Mouse (Mus musculus) heart, postnatal 25 days (tissue): ENCODE results near the gene Elavl4. TPM values are rescaled to one million over a fixed set of nuclear protein-coding genes. Genes with fewer than 3 reads are reported as not detected.

Experiments used
- DNase-seq: peaks from one replicate; pipeline ENCODE4 v3.0.0; 2022; ENCODE audit warnings: low spot score
- intact Hi-C: fragments of 180-260 bp; cut with DNase I; formaldehyde crosslinking; loops from one replicate; pipeline ENCODE4 v1.15.1; 2025
- total RNA-seq, 2 experiments: library from RNA; stranded (reverse); gene quantifications; 2 replicates each; pipeline ENCODE4 v1.2.3; 2021

Gene Elavl4
- total RNA-seq, 2 experiments from 2014 or later: 0.08 to 0.14 TPM

DNA sequence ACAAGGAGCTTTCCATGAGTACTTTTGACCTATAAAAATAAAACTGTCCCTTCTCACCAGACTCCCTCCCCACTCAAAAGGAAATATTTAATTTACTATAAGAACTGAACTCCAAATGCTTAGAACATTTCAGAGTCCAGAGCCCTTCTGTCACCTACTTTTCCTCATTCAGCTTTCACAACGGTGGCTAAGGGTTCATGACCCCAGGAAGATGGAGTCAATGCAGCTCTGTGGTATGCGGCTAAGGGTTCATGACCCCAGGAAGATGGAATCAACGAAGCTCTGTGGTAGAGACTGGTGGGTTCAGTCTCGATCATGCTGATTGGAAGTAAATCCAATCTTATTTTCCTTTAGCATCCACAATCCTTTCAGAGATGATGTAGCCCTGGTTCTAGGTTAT, 81.7 kb downstream of the Elavl4 start:
- no peak for DNase-seq

DNA sequence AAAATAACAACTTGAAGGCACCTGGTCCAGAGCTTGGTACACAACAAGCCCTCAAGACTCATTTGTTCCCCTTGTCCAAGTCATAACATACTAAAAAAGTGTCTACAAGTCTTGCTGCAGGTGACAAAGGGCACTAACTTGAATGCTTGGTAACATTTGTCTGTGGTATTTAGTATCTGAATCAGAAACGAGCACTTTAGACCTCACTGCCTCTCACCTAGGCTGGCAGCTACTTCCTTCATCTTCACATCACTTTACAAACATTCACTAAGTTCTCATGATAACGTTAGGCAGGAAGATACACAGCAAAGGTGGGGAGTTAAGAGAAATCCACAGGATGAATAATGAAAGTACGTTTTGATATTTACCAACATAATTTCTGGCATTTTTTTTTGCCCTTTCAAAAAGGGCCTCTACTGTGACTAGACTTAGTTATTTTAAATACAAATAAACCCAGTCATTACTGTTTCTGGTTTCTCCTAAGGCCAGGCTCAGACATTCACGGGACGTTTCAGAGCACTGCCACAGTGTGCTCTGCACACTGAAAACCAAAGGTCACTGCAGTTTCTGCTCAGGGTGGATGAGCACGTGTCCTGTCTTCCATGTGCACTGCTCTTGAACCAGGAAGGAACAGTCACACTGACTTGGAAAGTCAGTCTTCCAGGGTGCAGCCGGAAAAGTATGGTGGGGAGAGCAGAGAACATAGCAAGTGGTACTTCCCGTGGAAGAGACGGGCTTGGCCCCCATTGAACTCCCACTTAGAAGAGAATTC, 84.7 kb downstream of the Elavl4 start:
- no peak for DNase-seq
- intact Hi-C loops: no loop called here

More for the DNA sequence above, 81.7 kb downstream of the Elavl4 start:
- intact Hi-C loops: no loop called here

DNA sequence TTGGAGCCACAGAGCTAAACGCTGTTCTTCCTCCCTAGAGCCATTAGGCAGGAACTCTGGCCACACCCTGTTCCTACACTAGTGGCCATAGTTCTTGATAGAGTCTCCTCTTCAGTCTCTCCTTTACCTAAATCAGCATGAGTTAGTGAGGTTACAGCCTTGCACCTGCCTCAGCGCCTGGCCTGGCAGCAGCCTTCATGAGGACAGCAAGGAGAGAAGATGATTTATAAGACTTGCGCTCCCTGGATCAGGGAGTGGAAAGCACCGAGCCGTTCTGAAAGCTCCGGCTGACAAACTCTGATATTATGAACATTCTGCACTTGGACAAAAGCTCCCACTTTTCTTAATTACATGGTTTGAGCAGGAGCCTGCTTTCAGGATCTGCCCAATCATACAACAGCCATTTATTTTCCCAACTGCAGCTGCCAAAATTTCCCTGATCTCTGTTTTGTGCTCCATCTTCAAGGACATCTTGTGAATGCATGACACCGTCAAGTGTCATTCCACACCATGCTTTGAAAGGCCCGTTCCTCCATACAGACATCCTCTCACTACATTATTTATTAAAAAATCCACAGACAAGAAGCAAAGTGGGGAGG, 87.3 kb downstream of the Elavl4 start:
- intact Hi-C loops: no loop called here
- DNase-seq: no peak

DNA sequence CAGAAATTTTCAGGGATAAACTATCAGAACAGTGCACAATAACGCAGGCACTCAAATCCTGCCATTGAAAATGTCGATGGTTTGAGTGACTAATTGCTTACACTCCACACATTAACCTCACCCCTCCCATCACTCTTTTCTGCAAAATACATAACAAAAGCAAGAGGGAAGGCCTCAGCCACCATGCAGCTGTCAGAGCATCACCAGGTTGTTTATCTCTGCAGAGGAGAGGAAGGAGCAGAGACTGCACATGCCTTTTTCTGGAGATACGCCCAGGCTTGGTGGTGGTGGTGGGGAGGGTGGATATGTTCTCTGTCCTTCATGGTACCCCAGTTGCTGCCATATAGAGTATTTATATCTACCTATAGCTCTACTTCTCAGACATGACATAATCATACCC, 94.3 kb downstream of the Elavl4 start:
- no peak for DNase-seq
- intact Hi-C loops: no loop called here

DNA sequence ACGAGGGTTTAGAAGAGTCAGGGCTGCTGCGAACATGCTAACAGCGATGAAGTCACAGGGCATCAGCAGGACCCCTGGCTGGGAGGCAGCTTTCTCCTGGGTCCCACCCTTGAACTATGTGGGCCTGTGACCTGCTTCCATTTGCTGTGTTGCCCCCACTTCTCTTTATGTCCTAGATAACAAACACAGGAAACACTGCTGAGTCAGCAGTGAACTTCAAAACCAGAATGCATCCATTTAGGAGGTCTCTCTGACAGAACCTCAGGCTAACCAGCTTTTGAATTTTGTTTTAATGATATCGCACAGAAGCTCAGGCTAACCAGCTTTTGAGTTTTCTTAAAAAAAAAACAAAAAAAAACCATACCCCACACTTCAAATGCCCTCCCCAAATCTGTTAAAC, 96.1 kb downstream of the Elavl4 start:
- no peak for DNase-seq
- intact Hi-C loops: no loop called here

DNA sequence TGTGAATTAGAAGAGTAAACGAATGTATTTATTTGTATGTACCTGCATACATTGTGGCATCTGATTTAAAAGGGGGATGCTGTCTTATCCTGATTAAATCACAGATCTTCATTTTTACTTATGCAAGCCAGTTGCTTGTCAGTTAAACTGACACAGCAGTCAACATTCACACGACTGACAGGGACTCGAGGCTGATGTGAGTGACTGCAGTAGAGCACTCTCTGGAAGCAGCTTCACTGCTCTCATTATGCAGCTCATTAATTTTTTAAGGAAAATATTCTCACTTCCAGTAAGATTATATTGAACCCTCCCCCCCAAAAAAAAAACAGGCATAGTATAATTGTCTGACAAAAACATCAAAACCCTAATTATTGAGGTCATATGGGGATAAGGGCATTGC, 101.7 kb downstream of the Elavl4 start:
- DNase-seq: no peak

DNA sequence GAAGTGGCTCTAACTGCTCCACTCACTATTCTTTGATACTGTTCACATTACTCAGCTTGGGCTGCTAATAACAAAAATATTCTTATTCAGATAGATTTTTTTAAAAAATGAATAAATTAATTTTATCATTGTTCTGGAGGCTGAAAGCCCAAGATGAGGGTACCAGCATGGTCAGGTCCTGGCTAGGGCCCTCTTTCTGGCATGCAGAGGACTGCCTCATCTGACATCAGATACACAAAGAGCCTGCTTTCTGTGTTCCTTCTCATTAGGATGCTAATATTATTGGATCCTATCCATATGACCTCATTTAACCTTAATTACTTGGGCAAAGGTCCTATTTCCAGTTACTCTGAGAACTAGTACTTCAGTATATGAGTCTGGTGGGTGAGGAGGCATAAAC, 108.8 kb downstream of the Elavl4 start:
- intact Hi-C loops: no loop called here
- DNase-seq: no peak

More for the DNA sequence above, 101.7 kb downstream of the Elavl4 start:
- intact Hi-C loops: no loop called here

DNA sequence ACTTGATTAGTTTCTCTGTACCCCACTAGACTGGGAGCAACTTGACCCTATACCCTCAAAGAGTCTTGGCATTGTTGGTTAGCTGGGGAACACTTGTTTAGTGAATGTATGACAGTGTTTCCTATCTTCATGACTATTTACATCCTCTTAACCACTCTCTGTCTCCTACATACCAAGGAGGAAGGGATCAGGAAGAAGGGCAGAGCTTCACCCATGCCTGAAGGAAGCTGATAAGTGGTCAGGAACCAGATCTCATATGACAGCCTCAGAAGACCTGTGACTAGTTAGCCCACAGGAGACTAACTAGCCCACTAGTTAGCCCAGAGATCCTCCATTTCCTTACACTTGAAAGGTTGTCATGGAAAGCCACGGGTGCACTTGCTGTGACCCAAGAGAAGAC, 117.2 kb downstream of the Elavl4 start:
- no peak for DNase-seq
- intact Hi-C loops: no loop called here

DNA sequence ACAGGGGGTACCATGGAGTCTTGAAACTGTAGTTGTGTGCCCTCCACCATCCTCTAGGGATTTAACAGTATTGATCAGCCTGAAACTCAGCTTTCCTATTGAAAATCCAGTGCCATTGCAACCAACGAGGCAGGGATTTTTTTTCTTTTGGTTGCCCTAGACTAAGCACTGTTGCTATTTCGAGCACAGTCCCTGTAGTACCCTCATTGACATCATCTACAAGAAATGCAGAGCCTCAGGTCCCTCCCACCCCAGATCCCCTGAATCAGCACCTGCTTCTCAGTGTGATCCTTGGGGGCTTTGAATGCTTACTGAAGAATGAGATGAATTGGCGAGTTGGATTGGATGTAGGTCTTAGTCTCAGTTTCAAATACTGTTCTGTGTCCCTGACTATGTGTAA, 119.4 kb downstream of the Elavl4 start:
- intact Hi-C loops: no loop called here
- no peak for DNase-seq

DNA sequence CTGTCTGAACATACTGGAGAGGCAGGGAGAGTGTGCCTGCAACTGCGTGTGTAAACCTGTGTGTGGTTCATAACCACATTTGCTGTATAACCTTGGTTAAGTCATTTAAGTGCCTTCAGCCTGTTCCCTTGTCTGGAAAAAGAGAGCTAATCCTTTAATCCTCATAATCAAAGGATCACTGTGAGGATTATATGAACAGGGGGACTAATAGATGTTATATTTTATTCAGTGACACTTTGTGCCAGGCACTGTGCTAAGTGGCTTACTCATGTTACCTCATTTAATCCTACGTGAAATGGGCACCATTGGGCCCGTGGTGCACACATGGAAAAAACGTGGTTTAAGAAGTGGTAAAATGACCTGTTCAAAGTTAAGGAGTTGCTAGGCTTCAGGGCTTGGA, 119.9 kb downstream of the Elavl4 start:
- intact Hi-C loops: no loop called here
- no peak for DNase-seq

DNA sequence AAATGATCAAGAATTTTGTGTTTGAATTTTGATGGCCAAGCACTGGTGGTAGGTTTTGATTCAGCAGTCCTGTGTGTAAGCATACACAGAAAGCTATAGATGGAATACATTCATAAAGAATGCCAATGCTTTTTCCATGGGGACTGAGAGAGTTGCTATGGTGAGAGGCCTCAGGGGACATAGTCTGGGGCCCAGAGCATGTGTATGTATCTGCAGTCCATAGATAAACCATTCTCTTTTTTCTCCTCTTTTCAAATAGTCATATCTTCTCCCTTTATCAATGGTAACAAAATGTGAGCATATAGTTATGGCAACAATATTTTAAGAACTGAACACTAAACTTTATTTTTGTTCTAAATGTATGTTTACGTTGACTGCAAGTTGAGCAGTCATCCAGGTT, 122.1 kb downstream of the Elavl4 start:
- intact Hi-C loops: no loop called here
- no peak for DNase-seq

DNA sequence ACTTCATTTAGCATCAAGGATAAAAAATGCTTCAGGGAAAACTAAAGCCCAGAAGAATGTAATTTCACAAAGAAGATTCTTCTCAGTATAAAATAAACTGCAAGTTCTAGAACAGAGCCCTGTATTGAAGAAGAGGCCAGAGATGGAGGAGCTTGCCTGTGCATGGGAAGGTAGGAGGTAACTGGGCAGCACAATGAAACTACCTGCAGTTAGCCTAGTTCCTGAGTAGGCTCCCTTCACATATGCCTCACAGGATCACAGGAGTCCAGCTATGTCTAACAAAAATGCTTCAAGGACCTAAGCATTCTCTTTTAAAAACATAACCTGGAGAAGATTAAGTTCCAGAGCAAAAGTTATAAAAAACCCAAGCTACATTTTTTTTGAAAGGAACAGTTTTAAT, 122.5 kb downstream of the Elavl4 start:
- intact Hi-C loops: no loop called here
- no peak for DNase-seq

DNA sequence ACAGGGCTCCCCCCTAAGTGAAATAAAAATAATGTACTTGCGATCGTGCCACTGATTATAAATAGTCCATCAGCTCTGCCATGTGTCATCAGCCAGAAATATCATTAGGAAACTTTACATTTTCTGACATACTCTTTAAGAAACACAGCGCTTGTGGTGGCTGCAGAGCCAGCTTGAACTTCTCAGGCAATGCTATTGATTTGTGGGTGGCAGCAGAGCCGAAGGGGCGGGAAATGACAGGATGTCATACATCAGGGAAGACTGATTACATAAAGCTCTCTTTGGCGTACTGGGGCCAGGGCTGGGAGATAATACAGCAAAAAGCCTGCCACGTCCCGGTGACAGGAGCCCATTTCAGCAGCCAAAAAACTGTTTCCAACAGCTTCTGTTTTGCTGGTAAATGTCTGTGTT, 124.1 kb downstream of the Elavl4 start:
- intact Hi-C loops: no loop called here
- DNase-seq: no peak

DNA sequence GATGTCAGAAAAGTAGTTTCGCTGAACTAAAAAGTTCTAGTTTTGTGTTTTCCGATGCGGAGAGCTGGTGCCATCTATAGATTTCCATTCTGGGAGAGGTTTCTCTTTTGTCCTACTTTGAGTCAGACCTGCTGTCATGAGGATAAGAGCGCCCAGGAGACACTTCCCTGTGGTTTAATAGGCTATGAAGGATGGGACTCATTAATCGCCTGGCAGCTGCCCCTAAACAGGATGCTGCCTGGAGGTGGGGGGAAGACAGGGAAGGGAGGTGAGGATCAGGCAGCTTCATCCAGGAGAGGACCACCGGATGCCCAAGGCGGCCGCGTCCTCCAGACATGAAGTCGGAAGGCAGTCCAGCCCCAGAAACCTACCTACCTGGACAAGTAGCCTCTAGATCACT, 126.2 kb downstream of the Elavl4 start:
- DNase-seq: no peak
- intact Hi-C loops: no loop called here

DNA sequence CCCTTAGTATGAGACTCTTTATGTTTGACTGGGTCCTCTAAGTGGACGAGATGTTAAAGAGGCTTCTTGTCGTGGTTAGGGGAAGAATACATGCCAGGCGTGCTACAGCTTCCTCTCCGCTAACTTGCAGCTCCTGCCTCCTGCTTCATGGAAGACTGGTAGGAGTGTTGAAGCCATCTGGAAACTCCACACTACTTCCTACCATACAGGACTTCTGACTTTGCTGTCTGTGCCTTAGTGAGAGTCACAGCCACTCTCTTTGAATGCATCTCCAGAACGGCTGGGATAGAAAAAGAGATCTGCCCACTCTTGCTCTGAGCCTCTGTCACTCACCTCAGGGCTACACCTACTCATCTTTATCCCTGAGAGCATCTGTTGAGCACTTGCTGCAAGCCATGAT, 132.9 kb downstream of the Elavl4 start:
- no peak for DNase-seq

DNA sequence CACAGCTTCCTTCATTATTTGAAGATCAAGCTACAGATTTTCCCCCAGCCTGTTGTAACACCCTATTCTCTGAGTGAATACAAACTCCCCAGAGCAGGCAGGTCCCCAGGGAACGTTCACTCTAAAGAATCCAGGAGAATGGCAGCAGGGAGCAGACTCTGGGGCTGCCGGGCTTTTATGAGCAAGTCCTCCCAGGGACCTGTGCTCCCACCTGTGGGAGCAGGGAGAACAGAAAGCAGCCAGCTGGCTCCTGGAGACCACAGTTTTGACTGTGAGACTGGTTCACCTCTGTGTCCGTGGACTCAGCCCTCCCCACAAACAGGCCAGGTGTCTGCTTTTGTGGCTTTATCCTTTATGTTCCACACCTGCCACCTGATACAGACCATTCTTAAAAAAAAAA, 134.2 kb downstream of the Elavl4 start:
- no peak for DNase-seq
- intact Hi-C loops: no loop called here

More for the DNA sequence above, 132.9 kb downstream of the Elavl4 start:
- intact Hi-C loops: no loop called here

DNA sequence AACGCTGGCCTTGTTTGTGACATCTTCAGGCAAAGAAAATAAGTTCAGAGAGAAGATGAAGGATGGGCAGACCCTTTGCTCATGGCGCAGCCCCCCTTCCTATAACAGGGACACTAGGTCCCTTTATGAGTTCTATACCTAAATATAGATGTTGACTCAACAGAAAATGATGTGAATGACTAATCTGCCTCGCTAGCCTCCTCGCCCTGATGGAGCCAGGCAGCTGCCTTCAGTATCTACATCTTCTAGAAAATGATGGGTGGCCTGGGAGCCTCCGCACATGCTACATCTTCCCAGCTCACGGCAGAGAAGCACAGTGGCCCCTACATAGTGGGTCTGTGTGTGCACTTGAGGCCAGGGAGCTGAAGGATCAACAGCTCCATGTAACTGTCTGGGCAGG, 137.2 kb downstream of the Elavl4 start:
- no peak for DNase-seq
- intact Hi-C loops: no loop called here

DNA sequence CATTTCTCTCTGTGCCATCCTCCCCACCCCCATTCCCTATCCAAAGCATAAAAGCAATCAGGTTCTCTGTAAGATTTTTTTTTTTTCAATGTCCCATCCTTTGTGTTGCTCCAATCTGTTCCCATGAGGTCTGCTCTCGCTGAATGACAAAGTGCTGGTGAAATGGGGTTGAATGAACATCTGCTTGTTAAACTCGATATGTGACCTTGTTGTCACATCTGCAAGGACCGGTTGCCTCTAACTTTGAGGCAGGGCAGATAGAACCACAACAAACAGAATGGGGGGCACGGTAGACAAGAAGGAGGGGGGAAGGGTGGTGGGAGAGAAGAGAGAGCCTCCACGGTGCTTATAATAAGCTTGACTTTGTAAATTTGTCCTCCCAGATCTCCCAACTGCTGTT, 138.0 kb downstream of the Elavl4 start:
- intact Hi-C loops: no loop called here
- no peak for DNase-seq

DNA sequence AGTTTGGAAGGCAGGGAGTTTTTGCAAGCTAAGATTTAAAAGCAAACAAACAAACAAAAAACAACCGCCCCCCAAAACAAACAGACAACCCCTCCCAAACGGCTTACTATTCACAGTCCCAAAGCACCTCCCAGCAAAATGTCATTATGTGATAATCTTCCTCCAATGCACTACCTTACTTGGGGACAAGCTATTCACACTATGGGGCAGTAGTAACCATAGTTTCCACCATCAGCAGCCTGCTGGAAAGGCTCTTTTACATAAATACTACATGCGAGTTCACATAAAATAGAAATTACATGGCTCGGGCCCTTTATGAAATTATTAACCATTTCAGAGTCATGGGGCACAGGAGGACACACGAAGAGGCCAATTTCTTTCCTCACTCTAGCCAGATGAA, 141.5 kb downstream of the Elavl4 start:
- intact Hi-C loops: no loop called here
- DNase-seq: no peak

DNA sequence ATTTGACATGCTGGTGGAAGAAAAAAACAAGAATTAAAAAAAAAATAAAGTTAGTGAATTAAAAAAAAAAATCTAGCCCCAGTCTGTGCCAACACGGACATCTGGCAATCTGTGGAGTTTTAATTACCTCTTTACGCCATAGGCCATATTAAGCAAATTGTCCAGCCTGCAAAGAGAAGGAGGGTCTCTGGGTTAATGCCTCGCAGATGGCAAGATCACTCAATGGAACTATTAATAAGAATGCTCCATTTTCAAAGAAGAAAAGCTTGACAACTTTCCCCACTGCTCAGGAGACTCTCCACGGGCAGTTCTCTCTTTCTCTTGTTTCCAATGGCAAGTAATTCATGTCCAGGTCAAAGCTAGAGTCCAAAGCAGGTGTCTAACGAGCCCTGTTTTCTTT, 142.1 kb downstream of the Elavl4 start:
- no peak for DNase-seq
- intact Hi-C loops: no loop called here

DNA sequence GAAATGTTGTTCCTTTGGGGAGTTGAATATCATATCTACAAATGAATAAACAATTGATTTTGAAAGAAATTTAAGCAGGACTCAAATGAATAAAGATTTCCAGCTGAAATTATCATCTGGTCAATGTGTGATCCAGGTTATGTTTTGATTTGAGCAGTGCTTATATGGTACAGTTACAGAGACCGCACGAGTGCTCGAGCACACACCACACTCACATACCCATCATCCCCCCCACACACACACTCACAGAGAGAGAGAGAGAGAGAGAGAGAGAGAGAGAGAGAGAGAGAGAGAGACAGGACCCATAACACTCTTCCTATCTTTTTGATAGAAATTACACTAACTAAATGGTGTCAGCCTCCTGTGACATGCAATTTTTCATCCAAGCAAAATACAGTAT, 150.0 kb downstream of the Elavl4 start:
- DNase-seq: no peak
- intact Hi-C loops: no loop called here

DNA sequence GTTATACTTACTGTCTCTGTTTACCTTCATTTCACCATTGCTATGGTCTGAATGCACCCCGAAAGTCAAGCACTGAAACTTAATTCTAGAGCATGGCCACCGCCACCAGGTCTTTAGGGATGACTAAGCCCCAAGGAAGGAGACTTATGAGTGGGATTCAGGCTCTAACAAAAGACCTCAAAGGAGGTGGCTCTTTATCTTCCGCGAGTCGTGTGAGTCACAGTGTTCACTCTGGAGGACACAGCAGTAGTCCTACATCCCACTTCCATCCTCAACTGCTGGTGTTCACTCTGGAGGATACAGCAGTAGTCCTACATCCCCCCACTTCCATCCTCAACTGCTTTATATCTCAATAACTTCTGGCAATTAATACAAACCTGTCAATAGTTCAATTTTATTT, 151.8 kb downstream of the Elavl4 start:
- intact Hi-C loops: no loop called here
- DNase-seq: no peak
